Mouse (Mus musculus) colon, adult 2 months (tissue): Measurements from ENCODE around the gene Apoc4. TPM values are rescaled to one million over a fixed set of nuclear protein-coding genes. Genes with fewer than 3 reads are reported as not detected.

Experiments
- polyA plus RNA-seq: library from polyadenylated mRNA; depleted of rRNA; stranded (reverse); fragments of >200 nt; gene quantifications from 2 replicates; pipeline ENCODE4 v1.2.3, GENCODE M21; 2012; rRNA removed

Apoc4 gene
- polyA plus RNA-seq: 0.49 and 1.3 TPM in 2 replicates

GRCm38 (mm10) chr7:19681202-19681694 is at the start of gene Apoc4, which contains the start of gene Gm44805:
Gene Apoc4 (minus strand): TSS chr7:19681479.
Gene Gm44805 (minus strand): TSS chr7:19681423.

GRCm38 (mm10) chr7:19715239-19716054 is 34.2 kb upstream of the Apoc4 start, which contains the start of gene Tomm40:
Gene Tomm40 (minus strand): TSS chr7:19715438.

GRCm38 (mm10) chr7:19698907-19699826 is 17.9 kb upstream of the Apoc4 start, which contains the start of gene Apoe:
Gene Apoe (minus strand): TSS chr7:19699188.

GRCm38 (mm10) chr7:19691873-19692865 is 10.9 kb upstream of the Apoc4 start, which contains the start of gene Apoc1:
Gene Apoc1 (minus strand): TSS chr7:19692660.

GRCm38 (mm10) chr7:19677872-19678271 is 3.4 kb downstream of the Apoc4 start, which contains the start of gene Apoc2:
Gene Apoc2 (minus strand): TSS chr7:19677941.

GRCm38 (mm10) chr7:19664955-19665841 is 16.1 kb downstream of the Apoc4 start, which contains the start of gene Clptm1:
Gene Clptm1 (minus strand): TSS chr7:19665033.

GRCm38 (mm10) chr7:19629361-19629734 is 51.9 kb downstream of the Apoc4 start, which contains the start of gene Relb:
Gene Relb (minus strand): TSS chr7:19629438.

Other genes with a start within 250 kb of the Apoc4 start
- 22.3 and 24.9 TPM in 2 replicates for gene Mark4, start 222.7 kb downstream of the Apoc4 start, polyA plus RNA-seq
- gene Exoc3l2, start 218.1 kb downstream of the Apoc4 start, polyA plus RNA-seq: 7.9 and 11.1 TPM in 2 replicates
- 19.5 and 30.0 TPM in 2 replicates for gene Bloc1s3, start 173.1 kb downstream of the Apoc4 start, polyA plus RNA-seq
- gene Trappc6a, start 173.1 kb downstream of the Apoc4 start, polyA plus RNA-seq: 218 and 235 TPM in 2 replicates
- 2.2 and 2.3 TPM in 2 replicates for gene Nkpd1, start 163.6 kb downstream of the Apoc4 start, polyA plus RNA-seq
- 191 and 212 TPM in 2 replicates for gene Ppp1r37, start 118.4 kb downstream of the Apoc4 start, polyA plus RNA-seq
- gene Zfp296, start 104.2 kb downstream of the Apoc4 start, polyA plus RNA-seq: 2.8 and 2.9 TPM in 2 replicates
- 109 and 138 TPM in 2 replicates for gene Gemin7, start 103.9 kb downstream of the Apoc4 start, polyA plus RNA-seq
- gene Clasrp, start 77.0 kb downstream of the Apoc4 start, polyA plus RNA-seq: 149 and 153 TPM in 2 replicates
- gene Relb, start 52.0 kb downstream of the Apoc4 start, polyA plus RNA-seq: 78.7 and 93.0 TPM in 2 replicates
- gene Clptm1, start 16.4 kb downstream of the Apoc4 start, polyA plus RNA-seq: 143 and 159 TPM in 2 replicates
- gene Apoc2, start 3.5 kb downstream of the Apoc4 start, polyA plus RNA-seq: 35.5 and 39.0 TPM in 2 replicates
- gene Gm44805, start 56 bp downstream of the Apoc4 start, polyA plus RNA-seq: not detected in 2 replicates
- gene Apoc1, start 11.2 kb upstream of the Apoc4 start, polyA plus RNA-seq: 0.65 and 1.6 TPM in 2 replicates
- gene Apoe, start 17.7 kb upstream of the Apoc4 start, polyA plus RNA-seq: 734 and 810 TPM in 2 replicates
- 106 and 114 TPM in 2 replicates for gene Tomm40, start 34.0 kb upstream of the Apoc4 start, polyA plus RNA-seq
- 167 and 177 TPM in 2 replicates for gene Nectin2, start 69.0 kb upstream of the Apoc4 start, polyA plus RNA-seq
- gene Bcam, start 89.5 kb upstream of the Apoc4 start, polyA plus RNA-seq: 56.6 and 61.3 TPM in 2 replicates
- gene Cblc, start 115.3 kb upstream of the Apoc4 start, polyA plus RNA-seq: 140 and 141 TPM in 2 replicates
- gene Bcl3, start 141.3 kb upstream of the Apoc4 start, polyA plus RNA-seq: 183 and 189 TPM in 2 replicates
- 0.23 and 0.93 TPM in 2 replicates for gene Gm19345, start 170.5 kb upstream of the Apoc4 start, polyA plus RNA-seq
- gene Ceacam16, start 179.8 kb upstream of the Apoc4 start, polyA plus RNA-seq: 0.28 and 0.88 TPM in 2 replicates
- gene Ceacam19, start 206.5 kb upstream of the Apoc4 start, polyA plus RNA-seq: not detected in 2 replicates
- gene Pvr, start 239.7 kb upstream of the Apoc4 start, polyA plus RNA-seq: 10.9 and 14.4 TPM in 2 replicates